20 mouse cellular contexts compared by ENCODE assay signal in the genomic region with DNA sequence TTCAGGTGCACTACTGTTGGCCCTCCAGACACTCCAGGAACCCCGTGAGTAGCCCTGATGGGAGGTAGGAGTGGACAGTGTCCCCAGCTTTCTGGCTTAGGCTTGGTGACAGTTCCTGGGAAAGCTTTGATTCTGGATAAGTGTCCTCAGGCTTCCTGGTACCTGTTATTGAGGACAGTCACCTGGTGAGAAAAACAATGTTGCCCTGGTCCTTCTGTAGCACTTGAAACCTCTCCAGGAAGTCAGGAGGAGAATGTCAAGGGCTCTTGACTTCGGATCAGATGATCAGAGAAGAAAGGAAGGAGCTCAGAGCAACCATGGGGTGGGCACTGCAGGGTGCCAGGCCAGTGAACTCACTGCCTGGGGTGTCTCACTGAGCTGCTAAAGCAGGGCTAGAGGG. TPM values are rescaled to one million over a fixed set of nuclear protein-coding genes. Genes with fewer than 3 reads are reported as not detected.
DNase-seq lines count a peak whose midpoint lies in the region; ATAC-seq and TF ChIP-seq lines count a peak whose summit lies in the region.
"Had no signal": no experiment of that assay in that cellular context is flagged by ENCODE, and none has a peak within 500 bp of the region (broad histone marks: within the 10 kb centered on the region; RNA-seq: fewer than 3 reads in every experiment).

No protein-coding gene starts in this region.

- H3K27ac ChIP-seq in lung, embryonic 16.5 days (ENCODE audit: low read length): no peak overlapping the region
- H3K27ac ChIP-seq: embryonic facial prominence, embryonic 12.5 days; embryonic facial prominence, embryonic 15.5 days; hindbrain, embryonic 14.5 days; hindbrain, postnatal 0 days had no signal

- H3K27me3 ChIP-seq in lung, embryonic 16.5 days (ENCODE audit: control insufficient read depth, insufficient read depth, low read depth, low read length): no peaks in the 10 kb centered on the region; the same call in 1 of the 2 replicates
- H3K27me3 ChIP-seq: embryonic facial prominence, embryonic 12.5 days; embryonic facial prominence, embryonic 15.5 days had no signal

- no peak for TF ChIP-seq CTCF in lung, adult 2 months (IDR thresholded peaks at IDR 0.05; ENCODE audit: insufficient read depth, low read length)

- no peak overlapping the region for H3K4me2 ChIP-seq in lung, embryonic 16.5 days (ENCODE audit: low read depth, low read length)
- H3K4me2 ChIP-seq: embryonic facial prominence, embryonic 12.5 days; embryonic facial prominence, embryonic 15.5 days; heart, embryonic 11.5 days; hindbrain, embryonic 14.5 days had no signal

- H3K36me3 ChIP-seq in lung, embryonic 16.5 days (ENCODE audit: control insufficient read depth, insufficient read depth, low read length): no peaks in the 10 kb centered on the region
- H3K36me3 ChIP-seq: embryonic facial prominence, embryonic 12.5 days; embryonic facial prominence, embryonic 15.5 days had no signal

- H3K4me1 ChIP-seq in lung, adult 2 months (ENCODE audit: control insufficient read depth, insufficient read depth, low read length): peaks cover 2% of the 10 kb centered on the region; the same call in 1 of the 2 replicates
- H3K4me1 ChIP-seq in lung, embryonic 16.5 days (replicated peaks; ENCODE audit: control insufficient read depth, insufficient read depth, low read length): peaks cover 4% of the 10 kb centered on the region
- H3K4me1 ChIP-seq: embryonic facial prominence, embryonic 12.5 days; embryonic facial prominence, embryonic 15.5 days had no signal

- WGBS in lung, adult 2 months: 45% methylated on average over 2 of the region's 2 CpGs
- WGBS in lung, embryonic 16.5 days: 30% methylated on average over 2 of the region's 2 CpGs

- DNase-seq in lung, adult 2 months: peak; percentile 48
- DNase-seq in lung, postnatal 14 days: peak; percentile 48
- DNase-seq in lung, postnatal 4 days: peak; percentile 60 to 79
- DNase-seq in heart, postnatal 36 days: no peak
- DNase-seq in gastrocnemius, postnatal 36 days: no peak
- DNase-seq: adrenal gland, adult 2 months; adrenal gland, postnatal 14 days; cerebellum, adult 11 months; cerebellum, adult 2 months; cerebellum, adult 9-11 months; cerebellum, postnatal 25 days had no signal

- ATAC-seq in lung, embryonic 16.5 days (ENCODE audit: low read depth): peak; percentile 75
- ATAC-seq in megakaryocyte-erythroid progenitor cell, adult 5-6 weeks (replicated peaks; ENCODE audit: low FRiP score, low TSS enrichment, poor library complexity, severe bottlenecking): no peak
- ATAC-seq: CD4-positive, CD25-positive, alpha-beta regulatory T cell, adult 4 months; forebrain, embryonic 14.5 days; hindbrain, postnatal 0 days had no signal

- no peak for TF ChIP-seq POLR2A in lung, adult 2 months (IDR thresholded peaks at IDR 0.05; ENCODE audit: borderline replicate concordance, extremely low read depth, low read depth, low read length)

- no peaks in the 10 kb centered on the region for H3K9me3 ChIP-seq in lung, embryonic 16.5 days (ENCODE audit: control insufficient read depth, low read length)
- H3K9me3 ChIP-seq: embryonic facial prominence, embryonic 12.5 days; embryonic facial prominence, embryonic 15.5 days had no signal

- intact Hi-C loops in heart, postnatal 36 days (cut with DNase I): loop anchor here (10.0 kb wide), 1 partner anchor 372 kb away; no protein-coding TSS in a partner anchor
- intact Hi-C loops in gastrocnemius, postnatal 36 days (cut with DNase I): loop anchor here (5.0 kb wide), 2 partner anchors 60 to 245 kb away; no protein-coding TSS in a partner anchor

- no peak overlapping the region for H3K9ac ChIP-seq in lung, embryonic 16.5 days (ENCODE audit: low read length)
- H3K9ac ChIP-seq: embryonic facial prominence, embryonic 12.5 days; embryonic facial prominence, embryonic 15.5 days; hindbrain, embryonic 14.5 days had no signal

- H3K4me3 ChIP-seq in lung, adult 2 months (replicated peaks; ENCODE audit: extremely low read depth, low read depth, low read length): no peak overlapping the region
- no peak overlapping the region for H3K4me3 ChIP-seq in lung, embryonic 16.5 days (ENCODE audit: low read length)
- H3K4me3 ChIP-seq: embryonic facial prominence, embryonic 12.5 days; embryonic facial prominence, embryonic 15.5 days had no signal

RNA-seq across cellular contexts. Expression of gene Anapc4, which starts 48.6 kb away (rescaled TPM):
- 13.7 and 29.9 TPM in 2 replicates for polyA plus RNA-seq in lung, adult 2 months (2012; rRNA removed)
- 103 TPM in 2 replicates for polyA plus RNA-seq in lung, embryonic 16.5 days (2015; fragmentation: Nextera tagmentation; extraction: Ambion mirVana)
- total RNA-seq in heart, postnatal 36 days (2021): 10 to 100 TPM; 42.2 to 44.1 TPM
- total RNA-seq in megakaryocyte-erythroid progenitor cell, adult 5-6 weeks (2014; fragmentation: Nextera tagmentation): 63.6 and 64.2 TPM in 2 replicates
- 70.9 and 115 TPM in 2 replicates for total RNA-seq in megakaryocyte-erythroid progenitor cell, adult 5-6 weeks (2017)
- 10 to 100 TPM; 32.2 to 37.6 TPM for total RNA-seq in gastrocnemius, postnatal 36 days (2021)

Comparison
In these comparisons a context has a peak if more than half of its experiments do, and no peak if none do; other contexts are left out.
1. DNase-seq: peak in lung, adult 2 months (single experiment), lung, postnatal 14 days (single experiment) and lung, postnatal 4 days (2 of 2); none in heart, postnatal 36 days (0 of 2) and gastrocnemius, postnatal 36 days (0 of 2).